Mouse (Mus musculus) hindbrain, embryonic 10.5 days (tissue): ENCODE data around the gene Specc1. TPM values are rescaled to one million over a fixed set of nuclear protein-coding genes. Genes with fewer than 3 reads are reported as not detected.

ENCODE experiments used
- DNase-seq: peaks from one replicate; pipeline ENCODE4 v3.0.0-alpha.2; 2017; ENCODE audit warnings: low spot score
- H3K27ac ChIP-seq: fragments of 300-500 bp; sonication (generic); 2 replicates; pipeline ENCODE4 v1.5.1; 2016; ENCODE audit warnings: mild to moderate bottlenecking, moderate library complexity
- H3K27me3 ChIP-seq: fragments of 300-500 bp; sonication (generic); 2 replicates; pipeline ENCODE4 v1.6.1; 2016; ENCODE audit warnings: mild to moderate bottlenecking; ENCODE audit not compliant: poor library complexity, insufficient read depth, severe bottlenecking
- H3K36me3 ChIP-seq: fragments of 300-500 bp; sonication (generic); 2 replicates; pipeline ENCODE4 v1.6.1; 2016; ENCODE audit warnings: mild to moderate bottlenecking, moderate library complexity
- H3K4me1 ChIP-seq: fragments of 300-500 bp; sonication (generic); replicated peaks from 2 replicates; pipeline ENCODE4 v1.6.1; 2016; ENCODE audit warnings: mild to moderate bottlenecking
- H3K4me3 ChIP-seq: fragments of 300-500 bp; sonication (generic); 2 replicates; pipeline ENCODE4 v1.5.1; 2016; ENCODE audit warnings: mild to moderate bottlenecking, moderate library complexity
- H3K9me3 ChIP-seq: fragments of 300-500 bp; sonication (generic); 2 replicates; pipeline ENCODE4 v1.6.1; 2016; ENCODE audit warnings: mild to moderate bottlenecking, moderate library complexity
- WGBS: fragments of 180-500 bp; shearing (Covaris S2); methylation state at CpG from one replicate; pipeline ENCODE4 v1.1.7; 2016; 5-methylcytosine and 5-hydroxymethylcytosine counted together
- polyA plus RNA-seq: library from polyadenylated mRNA; unstranded; fragments of >200 nt; fragmentation: Nextera tagmentation; extraction: Ambion mirVana; gene quantifications from 2 replicates; pipeline ENCODE4 v1.2.1, GENCODE M21; 2016

Specc1 gene
- polyA plus RNA-seq, 1 experiment from 2014 or later = 14.5 TPM

GRCm38 (mm10) chr11:62264018-62264417, 307.5 kb downstream of the Specc1 start:
- Histone ChIP-seq H3K27ac (no peak overlapping the region), H3K36me3 (no peaks in the 10 kb centered on the region), H3K9me3 (no peaks in the 10 kb centered on the region), H3K27me3 (peaks cover 3% of the 10 kb centered on the region; the same call in 1 of the 2 replicates), H3K4me1 (peaks cover 77% of the 10 kb centered on the region), H3K4me3 (no peak overlapping the region)
- 75% methylated on average over 7 of the region's 7 CpGs for WGBS
- no peak for DNase-seq

GRCm38 (mm10) chr11:62265642-62266041, 309.1 kb downstream of the Specc1 start:
- H3K27me3 ChIP-seq = peaks cover 3% of the 10 kb centered on the region; the same call in 1 of the 2 replicates
- H3K4me3 ChIP-seq = no peak overlapping the region
- no peaks in the 10 kb centered on the region for H3K36me3 ChIP-seq
- H3K27ac ChIP-seq = peak overlapping the region; percentile 76
- peaks cover 68% of the 10 kb centered on the region for H3K4me1 ChIP-seq
- DNase-seq = no peak
- H3K9me3 ChIP-seq = no peaks in the 10 kb centered on the region
- WGBS = 55% methylated on average over 7 of the region's 7 CpGs

GRCm38 (mm10) chr11:62266466-62267214, 310.1 kb downstream of the Specc1 start:
- peak; percentile 39 for DNase-seq
- peaks cover 61% of the 10 kb centered on the region for H3K4me1 ChIP-seq
- H3K9me3 ChIP-seq = no peaks in the 10 kb centered on the region
- no peak overlapping the region; the same call in 1 of the 2 replicates for H3K4me3 ChIP-seq
- 51% methylated on average over 17 of the region's 17 CpGs for WGBS
- no peaks in the 10 kb centered on the region for H3K36me3 ChIP-seq
- H3K27me3 ChIP-seq = 0 out of 2 replicates have a peak, but pooled peaks cover 3% of the 10 kb centered on the region
- H3K27ac ChIP-seq = peak overlapping the region; percentile 77

- Histone ChIP-seq H3K27me3 (0 out of 2 replicates have a peak, but pooled peaks cover 3% of the 10 kb centered on the region), H3K4me1 (peaks cover 52% of the 10 kb centered on the region), H3K36me3 (no peaks in the 10 kb centered on the region), H3K4me3 (no peak overlapping the region), H3K9me3 (no peaks in the 10 kb centered on the region), H3K27ac (no peak overlapping the region)
- WGBS = 82% methylated on average over 8 of the region's 8 CpGs
- no peak for DNase-seq
Observed at GRCm38 (mm10) chr11:62268381-62268780, 311.8 kb downstream of the Specc1 start.

- H3K36me3 ChIP-seq = no peaks in the 10 kb centered on the region
- H3K27ac ChIP-seq = no peak overlapping the region
- no peak overlapping the region for H3K4me3 ChIP-seq
- 0 out of 2 replicates have a peak, but pooled peaks cover 3% of the 10 kb centered on the region for H3K27me3 ChIP-seq
- 76% methylated on average over 12 of the region's 12 CpGs for WGBS
- H3K4me1 ChIP-seq = peaks cover 49% of the 10 kb centered on the region
- DNase-seq = no peak
- no peaks in the 10 kb centered on the region for H3K9me3 ChIP-seq
Observed at GRCm38 (mm10) chr11:62269097-62269496, 312.5 kb downstream of the Specc1 start.

- no peak for DNase-seq
- no peak overlapping the region for H3K4me3 ChIP-seq
- no peak overlapping the region for H3K27ac ChIP-seq
- WGBS = 66% methylated on average over 5 of the region's 5 CpGs
- H3K27me3 ChIP-seq = 0 out of 2 replicates have a peak, but pooled peaks cover 3% of the 10 kb centered on the region
- H3K36me3 ChIP-seq = no peaks in the 10 kb centered on the region
- peaks cover 36% of the 10 kb centered on the region for H3K4me1 ChIP-seq
- H3K9me3 ChIP-seq = no peaks in the 10 kb centered on the region
Observed at GRCm38 (mm10) chr11:62270851-62271250, 314.3 kb downstream of the Specc1 start.

Other genes with a start within 250 kb of the Specc1 start
- gene Slc5a10, start 235.9 kb upstream of the Specc1 start, polyA plus RNA-seq = 0.09 TPM in 1 of 2 replicates, not detected in the other
- gene Prpsap2, start 194.7 kb upstream of the Specc1 start, polyA plus RNA-seq = 44.8 and 47.6 TPM in 2 replicates
- 14.6 and 18.8 TPM in 2 replicates for gene Ulk2, start 101.7 kb upstream of the Specc1 start, polyA plus RNA-seq
- gene Akap10, start 26.5 kb upstream of the Specc1 start, polyA plus RNA-seq = 13.6 and 14.3 TPM in 2 replicates